Mouse (Mus musculus): ENCODE data around the gene Psap. TPM values are rescaled to one million over a fixed set of nuclear protein-coding genes. Genes with fewer than 3 reads are reported as not detected.

The Psap gene
- polyA plus RNA-seq, 1 experiment from 2014 or later, result 124 TPM

DNA sequence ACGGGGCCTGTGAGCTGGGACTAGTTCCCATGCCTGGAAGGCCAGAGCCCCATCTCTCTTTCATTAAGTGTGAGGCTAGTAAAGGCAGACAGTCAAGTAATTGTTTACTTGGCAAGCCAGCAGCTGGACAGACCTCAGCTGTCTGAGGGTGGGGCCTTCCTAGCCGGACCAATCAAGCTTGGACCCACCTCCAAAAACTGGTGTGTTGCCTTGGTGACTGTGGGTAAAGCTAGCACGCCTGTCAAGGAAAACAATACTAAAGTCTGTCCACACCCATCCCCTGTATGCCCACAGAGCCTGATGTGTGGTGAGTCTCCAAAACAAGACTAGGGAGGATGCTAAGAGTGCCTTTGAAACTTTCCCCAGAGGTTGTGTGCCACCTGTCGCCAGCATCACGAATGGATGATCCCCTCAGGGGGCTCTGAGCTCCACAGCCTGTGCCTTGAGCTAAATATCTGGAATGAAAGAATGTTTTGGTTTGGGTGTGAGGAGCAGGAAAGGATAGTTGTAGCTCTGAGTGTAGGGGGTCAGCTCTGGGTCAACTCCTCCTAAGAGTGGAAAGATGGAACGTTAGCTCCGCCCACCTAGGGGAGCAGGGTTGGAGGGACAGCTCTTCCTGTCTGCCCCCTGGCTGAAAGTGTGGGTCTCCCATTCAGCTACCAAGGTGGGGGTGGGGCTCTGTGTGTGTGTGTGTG lies 74.5 kb downstream of the Psap start:
- Histone ChIP-seq H3K4me3 (no peak overlapping the region), H3K27me3 (0 out of 2 replicates have a peak, but pooled peaks cover 6% of the 10 kb centered on the region), H3K36me3 (no peaks in the 10 kb centered on the region), H3K4me1 (peaks cover 60% of the 10 kb centered on the region), H3K9ac (no peak overlapping the region), H3K27ac (peak overlapping the region; percentile 95), H3K9me3 (no peaks in the 10 kb centered on the region), H3K4me2 (peak overlapping the region; percentile 40)
- ATAC-seq (ENCODE audit: borderline replicate concordance, extremely low read depth, low FRiP score, low TSS enrichment), result peak; percentile 87
- WGBS, result 15% methylated on average over 7 of the region's 7 CpGs

Other genes with a start within 250 kb of the Psap start
- 2.2 and 4.4 TPM in 2 replicates for gene Spock2, start 171.4 kb upstream of the Psap start, polyA plus RNA-seq (2015; fragmentation: Nextera tagmentation; extraction: Ambion mirVana)
- 2.5 TPM in 2 replicates for gene Chst3, start 58.4 kb upstream of the Psap start, polyA plus RNA-seq (2015; fragmentation: Nextera tagmentation; extraction: Ambion mirVana)
- gene Vsir, start 69.2 kb downstream of the Psap start, polyA plus RNA-seq (2015; fragmentation: Nextera tagmentation; extraction: Ambion mirVana), result 5.2 and 7.2 TPM in 2 replicates
- gene Gm17455, start 122.1 kb downstream of the Psap start, polyA plus RNA-seq (2015; fragmentation: Nextera tagmentation; extraction: Ambion mirVana), result 0.45 and 0.54 TPM in 2 replicates